Mouse (Mus musculus) spleen, postnatal 36 days (tissue): ENCODE measurements around the gene Adcy2.

Experiments
- DNase-seq, 2 experiments: peaks; one replicate each; pipeline ENCODE4 v3.0.0; 2022; ENCODE audit warnings: low spot score in 2 of 2, mixed read lengths in 1 of 2

Adcy2 gene

DNA sequence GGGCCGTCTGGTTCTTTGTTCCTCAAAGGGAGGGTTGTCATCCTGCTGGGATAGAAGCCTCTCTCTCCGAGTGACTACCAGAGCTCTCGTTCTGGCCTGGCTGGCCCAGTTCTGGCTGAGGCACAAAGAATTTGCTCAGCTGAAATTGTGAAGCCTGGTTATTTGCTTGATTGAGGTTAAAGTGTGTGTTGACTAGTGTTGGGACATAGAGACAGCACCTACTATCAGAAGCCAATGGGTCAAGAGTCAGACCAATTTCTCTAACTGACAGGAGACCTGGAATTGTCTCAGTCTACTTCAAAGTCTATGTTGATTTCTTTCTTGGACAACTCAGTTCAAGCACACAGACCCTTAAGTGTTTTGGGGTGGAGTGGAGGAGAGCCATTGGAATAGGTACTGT lies 372.3 kb downstream of the Adcy2 start:
- no peak for DNase-seq

DNA sequence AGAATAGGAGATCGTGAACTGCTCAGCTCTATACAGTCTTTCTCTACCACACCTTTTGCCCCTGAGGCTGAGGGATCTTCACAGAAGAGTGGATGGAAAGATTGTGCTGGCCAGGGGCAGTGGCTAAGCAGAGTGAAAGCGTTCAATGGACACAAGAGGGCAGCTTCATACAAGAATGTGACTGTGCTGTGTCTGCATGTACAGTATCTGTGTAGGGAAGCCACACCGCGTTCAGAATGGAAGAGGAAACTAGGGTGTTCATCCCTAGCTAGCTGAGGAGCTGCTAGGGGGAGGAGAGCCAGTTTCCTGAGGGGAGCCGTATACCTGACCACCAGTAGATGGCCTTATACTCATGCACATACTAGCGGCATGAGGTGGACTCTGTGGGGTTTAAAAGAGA lies 376.5 kb downstream of the Adcy2 start:
- DNase-seq = no peak

DNA sequence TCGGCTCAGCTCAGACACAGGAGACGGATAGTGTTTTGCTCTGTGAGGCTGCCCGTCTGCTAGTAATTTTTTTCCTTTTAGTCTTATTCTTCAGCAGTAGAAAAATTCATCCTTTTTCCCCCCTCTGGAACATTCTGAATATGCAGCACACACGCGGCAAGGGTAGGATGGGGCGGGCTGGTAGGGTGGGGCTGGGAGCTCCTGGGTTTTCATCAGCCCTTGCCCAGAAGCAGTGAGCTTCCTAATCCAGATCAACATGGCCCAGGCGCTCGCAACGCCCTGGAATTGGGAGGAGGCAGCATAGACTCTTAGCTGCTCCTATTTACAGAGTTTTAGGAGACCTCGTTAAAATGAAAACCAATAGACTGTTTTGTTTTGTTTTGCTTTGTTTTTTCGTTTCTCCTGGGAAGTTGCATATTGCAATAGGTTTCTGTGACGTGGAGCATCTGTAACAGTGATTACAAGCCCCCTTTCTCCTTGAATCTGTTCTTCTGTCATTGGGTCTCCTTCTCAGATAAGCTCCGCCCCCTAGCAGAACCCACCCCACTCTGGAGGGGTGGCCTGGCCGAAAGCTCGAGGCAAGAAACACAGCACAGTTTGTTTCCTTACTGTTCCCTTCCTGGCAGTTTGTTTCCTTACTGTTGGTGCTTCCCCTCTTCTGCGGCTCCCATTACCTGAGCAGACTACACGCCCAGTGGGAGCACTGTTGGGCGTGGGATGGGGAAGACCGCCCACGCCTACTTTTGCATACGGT lies 391.5 kb downstream of the Adcy2 start:
- no peak for DNase-seq

DNA sequence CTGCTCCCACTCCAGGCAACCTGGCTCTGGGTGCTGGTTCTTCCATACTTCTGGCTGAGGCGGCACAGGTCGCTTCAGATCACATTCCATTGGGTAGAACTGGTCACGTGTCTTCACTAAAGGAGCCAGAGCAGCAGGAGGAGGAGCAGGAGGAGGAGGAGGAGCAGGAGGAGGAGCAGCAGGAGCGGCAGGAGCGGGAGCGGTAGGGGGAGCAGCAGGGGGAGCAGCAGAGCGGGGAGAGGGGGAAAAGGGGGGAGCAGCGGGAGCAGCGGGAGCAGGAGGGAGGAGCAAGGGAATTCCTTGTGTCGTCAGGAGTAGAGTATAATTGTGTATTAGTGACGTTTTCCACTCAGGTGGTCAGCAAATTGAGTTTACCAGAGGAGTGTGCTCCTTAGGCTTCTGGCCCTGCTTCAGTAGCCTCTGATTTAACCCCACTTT lies 393.6 kb downstream of the Adcy2 start:
- DNase-seq = no peak

DNA sequence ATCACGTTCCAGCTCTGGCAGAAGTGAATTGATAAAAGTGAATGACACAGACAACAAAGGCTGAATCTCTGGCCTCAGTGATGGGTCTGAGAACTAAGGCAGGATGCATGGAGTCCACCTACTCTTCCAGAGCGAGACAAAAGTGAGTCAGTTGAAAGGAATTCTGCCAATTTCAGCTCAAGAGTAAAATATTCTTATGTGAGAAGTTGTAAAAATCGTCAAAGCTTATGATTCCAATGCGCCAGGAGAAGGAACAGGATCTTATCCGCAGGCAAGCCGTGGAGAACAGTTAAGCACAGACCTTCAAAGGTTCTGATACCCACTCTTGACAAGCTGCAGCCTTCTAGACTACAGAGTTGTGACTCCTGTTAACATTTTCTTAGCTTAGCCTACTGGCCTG lies 396.3 kb downstream of the Adcy2 start:
- no peak for DNase-seq

DNA sequence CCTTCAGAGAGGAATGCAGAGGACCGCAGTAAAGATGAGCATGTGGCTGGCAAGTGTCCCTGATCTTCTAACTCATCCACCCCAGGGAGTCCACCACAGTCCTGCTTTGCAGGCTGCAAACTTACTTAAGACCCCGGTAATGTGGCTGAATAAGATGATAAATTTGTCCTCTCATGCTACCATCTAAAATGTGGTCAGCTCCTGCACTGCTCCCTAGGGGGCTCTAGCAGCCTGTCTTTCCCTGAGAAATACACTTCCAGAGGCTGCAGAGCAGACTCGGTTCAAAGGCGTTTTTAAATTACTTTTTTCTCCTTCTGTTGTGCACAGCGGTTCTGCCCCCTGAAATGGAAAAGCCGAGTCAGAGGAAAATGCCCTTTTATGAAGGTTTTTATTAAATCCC lies 398.2 kb downstream of the Adcy2 start:
- DNase-seq = no peak

DNA sequence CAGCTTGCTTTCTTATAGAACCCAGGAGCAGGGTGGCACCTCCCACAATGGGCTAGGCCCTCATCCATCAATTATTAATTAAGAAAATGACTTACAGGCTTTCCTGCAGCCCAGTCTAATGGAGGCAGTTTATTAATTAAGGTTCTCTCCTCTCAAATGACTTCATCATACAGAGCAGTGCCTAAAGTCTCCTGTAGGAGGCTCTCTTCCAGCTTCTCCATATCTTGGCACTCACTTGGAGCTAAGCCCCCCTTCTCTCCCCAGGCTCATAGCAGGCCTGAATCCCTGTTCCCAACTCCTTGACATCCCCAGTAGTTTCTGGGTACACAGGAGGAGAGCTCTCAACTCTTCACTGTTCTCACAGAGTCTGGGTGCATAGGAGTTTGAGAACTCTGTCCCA lies 400.4 kb downstream of the Adcy2 start:
- DNase-seq = no peak

DNA sequence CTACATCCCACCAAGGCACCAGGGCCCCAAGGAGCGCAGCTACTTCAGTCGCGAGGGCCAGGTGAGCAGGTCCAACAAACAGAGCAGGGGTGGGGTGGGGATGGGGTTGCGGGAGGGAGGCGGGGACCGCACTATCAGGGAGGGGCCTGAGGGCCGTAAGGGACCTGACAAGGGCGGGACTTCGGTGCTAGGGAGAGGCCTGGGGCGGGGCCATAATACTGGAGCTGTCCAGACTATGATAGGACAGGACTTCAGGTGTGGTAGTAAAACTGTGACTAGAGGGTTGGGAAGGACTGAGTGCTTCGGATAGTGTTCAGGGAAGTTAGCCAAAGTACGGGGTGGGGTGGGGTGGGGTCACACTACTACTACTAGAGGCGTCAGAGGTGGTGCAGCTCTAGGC lies 401.7 kb downstream of the Adcy2 start:
- DNase-seq = no peak

DNA sequence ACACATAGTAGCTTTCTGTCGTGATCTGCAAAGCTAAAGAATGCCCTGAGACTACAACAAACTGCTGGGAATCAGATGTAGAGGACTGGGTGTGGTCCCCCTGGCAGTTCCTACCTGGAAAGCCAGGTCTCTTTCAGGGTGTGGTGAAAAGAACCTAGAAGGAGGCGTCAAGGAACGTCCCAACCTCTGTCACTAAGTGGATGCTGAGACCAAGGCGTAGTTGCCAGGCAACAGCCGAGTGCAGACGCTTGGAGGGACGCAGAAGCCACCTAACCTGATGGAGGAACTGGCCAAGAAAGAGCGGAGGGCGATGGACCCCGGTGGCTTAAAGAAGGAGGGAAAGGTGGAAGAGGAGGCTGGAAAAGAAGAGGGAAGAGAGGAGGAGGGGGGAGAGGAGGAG lies 402.1 kb downstream of the Adcy2 start, which contains the start of gene 1700001L19Rik:
Gene 1700001L19Rik (plus strand): TSS at position 223 of the 400 bp plus-strand sequence.
- DNase-seq = no peak

DNA sequence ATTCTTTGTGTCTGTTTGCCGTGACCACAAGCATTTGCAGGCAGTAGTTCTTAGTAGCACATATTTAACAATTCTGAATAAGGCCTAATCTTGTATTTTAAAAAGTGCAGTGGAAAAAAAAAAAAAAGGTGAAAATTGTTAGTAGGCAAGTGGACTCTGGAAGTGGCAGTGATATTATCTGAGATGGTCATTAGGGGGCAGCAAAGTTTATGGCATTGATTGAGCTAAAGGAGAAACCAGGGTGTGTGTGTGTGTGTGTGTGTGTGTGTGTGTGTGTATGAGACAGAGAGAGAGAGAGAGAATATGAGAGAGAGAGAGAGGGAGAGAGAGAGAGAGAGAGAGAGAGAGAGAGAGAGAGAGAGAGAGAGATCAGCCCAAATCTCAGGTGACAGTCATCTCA lies 405.5 kb downstream of the Adcy2 start:
- no peak for DNase-seq

DNA sequence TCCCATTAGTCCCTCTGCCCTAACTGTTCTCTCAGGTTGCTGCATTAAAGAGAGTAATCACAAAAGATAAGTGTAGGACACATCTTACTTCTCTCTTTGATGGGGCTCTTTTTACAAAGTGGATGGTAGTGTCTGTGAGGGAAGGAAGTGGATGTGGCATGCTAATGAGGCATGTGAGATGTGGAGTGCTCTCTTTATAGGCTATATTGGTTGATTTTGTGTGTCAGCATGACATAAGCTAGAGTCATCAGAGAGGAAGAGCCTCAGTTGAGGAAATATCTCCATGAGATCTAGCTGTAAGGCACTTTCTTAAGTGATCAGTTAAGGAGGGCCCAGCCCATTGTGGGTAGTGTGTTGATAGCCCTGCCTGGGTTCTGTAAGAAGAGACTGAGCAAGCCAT lies 411.0 kb downstream of the Adcy2 start:
- no peak for DNase-seq

DNA sequence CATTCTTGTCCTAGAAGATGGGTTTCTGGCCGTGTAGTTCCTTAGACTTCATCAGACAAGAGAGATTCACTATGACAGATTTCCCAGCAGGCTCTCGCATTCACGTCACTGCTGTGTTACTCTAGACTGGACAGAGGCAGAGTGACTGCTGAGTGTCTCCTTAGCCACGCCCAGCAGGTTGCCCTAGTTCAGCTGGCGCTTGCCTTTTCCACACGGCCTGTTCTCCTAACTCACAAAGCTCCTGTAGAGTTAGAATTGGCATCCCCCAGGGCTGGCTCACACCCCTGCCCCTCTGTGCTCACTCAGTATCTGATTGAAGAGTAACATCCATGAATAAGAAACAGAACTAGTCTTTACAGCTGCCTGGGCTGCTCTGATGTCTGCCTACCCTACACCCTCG lies 413.9 kb downstream of the Adcy2 start:
- DNase-seq = no peak

DNA sequence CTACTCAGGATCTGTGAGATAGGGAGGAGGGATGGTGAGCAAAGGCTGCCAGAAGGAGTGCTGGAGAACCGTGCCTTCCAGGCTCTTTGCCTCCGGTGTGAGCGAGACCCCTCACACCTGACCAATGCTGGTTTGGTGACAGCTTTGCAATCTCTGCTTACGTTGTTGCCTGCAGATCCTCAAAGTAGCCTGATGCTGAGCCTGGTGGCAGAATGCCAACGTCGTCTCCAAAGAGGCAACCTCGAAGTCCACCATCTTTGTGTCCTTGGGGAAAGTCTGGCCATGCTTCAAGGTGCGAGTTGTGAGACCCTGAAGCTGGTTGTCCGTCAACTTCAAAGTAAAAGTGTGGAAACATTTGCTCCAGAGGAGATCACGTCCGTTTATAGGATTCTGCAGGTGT lies 415.4 kb downstream of the Adcy2 start:
- DNase-seq = no peak

DNA sequence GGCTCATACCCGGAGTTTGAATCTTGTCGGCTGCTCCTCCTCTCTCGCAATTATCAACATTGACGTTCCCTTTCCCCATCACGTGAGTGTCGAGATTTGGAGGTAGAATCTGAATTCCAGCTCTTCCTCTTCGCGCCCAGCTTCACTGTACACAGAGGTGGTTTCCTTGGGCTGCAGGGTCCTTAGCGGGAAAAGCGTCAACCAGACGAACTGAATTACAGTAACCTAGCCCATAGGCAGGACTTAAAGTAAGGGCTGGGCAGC lies 416.9 kb downstream of the Adcy2 start:
- DNase-seq = peak in 1 of 2 experiments; percentile 5

DNA sequence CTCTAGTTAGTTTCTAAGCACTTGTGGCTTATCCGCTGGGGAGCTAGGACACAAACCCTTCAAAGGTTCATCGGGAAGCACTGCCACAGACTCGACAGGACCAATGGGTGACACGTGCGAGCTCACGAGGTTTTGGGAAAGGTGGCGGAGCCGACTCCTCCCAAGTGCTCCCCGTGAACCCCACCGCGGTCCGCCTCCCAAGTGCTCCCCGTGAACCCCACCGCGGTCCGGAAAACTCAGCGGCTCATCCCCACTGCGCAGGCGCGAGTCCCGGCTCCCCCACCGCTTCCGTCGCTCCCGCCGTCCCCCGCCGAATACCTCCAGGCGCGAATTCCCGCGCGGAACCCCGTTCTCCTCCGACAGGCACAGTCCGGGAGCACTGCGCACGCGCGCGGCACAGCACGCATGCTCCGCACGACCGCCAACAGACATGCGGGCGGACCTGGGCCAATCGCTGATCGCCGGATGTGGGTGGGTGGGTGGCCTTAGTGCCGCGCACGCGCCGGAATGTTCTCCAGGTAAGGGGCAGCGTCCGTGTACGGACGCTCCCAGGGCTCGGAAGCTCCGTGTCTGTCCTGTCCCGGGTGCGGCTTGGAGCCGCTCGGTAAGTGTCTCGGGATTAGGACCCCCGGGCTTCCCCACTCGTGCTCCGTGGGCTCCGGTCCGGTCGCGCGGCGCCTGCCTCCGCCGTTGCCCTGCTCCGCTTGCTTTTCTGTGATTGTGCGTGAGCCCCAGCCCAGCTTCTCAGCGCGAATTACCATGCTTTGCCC lies 417.4 kb downstream of the Adcy2 start, which contains the start of the genes Mtrr and Fastkd3:
Gene Mtrr (minus strand): TSS at position 403 of the 770 bp plus-strand sequence.
Gene Fastkd3 (plus strand): TSS at position 488 of the 770 bp plus-strand sequence.
- DNase-seq = peak; percentile 92

DNA sequence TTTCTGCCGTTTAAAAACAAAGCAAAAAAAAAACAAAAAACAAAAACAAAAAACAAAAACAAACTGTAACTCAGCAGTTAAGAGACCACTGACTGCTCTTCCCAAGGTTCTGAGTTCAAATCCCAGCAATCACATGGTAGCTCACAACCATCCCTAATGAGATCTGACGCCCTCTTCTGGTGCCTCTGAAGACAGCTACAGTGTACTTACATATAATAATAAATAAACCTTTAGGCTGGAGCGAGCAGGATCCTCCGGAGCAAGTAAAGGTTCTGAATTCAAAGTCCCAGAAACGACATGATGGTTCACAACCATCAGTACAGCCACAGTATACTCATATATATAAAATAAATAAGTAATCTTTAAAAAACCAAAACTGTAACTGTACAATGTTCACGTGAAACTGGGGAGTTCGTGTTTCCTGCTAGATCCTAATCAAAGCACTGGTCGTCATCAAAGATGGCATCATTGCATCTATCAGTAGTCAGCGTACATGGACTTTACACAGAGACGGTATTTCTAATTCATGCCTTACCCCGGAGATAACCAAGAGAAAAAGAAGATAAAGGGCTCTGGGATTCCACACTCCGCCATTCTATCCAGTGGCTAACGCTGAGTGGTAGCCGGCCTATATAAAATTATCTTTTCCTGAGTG lies 418.1 kb downstream of the Adcy2 start:
- no peak for DNase-seq

DNA sequence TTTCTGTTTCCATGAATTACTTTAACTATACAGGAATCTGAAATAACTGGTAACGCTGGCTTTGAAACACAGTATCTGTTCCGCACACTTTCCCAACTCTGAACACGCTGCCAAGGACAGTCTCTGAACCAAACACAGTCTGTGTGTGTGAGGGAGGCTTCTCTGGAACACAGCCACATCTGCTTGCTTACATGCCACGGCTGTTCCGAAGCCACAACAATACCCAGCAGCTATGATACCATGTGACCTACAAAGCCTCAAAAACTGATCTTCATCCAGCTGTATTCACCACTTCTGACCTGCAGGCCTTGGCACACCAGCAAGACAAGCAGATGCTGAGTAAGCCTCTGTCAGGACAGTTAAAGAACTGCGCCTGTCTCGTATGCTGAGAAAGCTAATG lies 421.4 kb downstream of the Adcy2 start:
- no peak for DNase-seq

DNA sequence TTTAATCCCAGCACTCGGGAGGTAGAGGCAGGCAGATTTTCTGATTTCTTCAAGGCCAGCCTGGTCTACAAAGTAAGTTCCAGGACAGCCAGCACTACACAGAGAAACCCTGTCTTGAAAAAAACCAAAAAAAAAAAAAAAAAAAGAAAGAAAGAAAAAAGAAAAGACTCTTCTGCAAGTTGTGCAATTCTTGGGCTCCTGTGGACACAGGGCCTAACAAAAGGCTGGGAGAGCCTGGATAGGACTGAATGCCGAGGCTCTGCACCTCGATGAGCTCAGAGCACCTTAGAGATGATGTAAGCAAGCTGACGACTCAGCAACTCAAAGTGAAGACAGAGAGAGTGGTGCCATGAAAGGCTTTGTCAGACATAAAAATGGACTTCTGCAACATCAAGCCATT lies 424.9 kb downstream of the Adcy2 start:
- no peak for DNase-seq

DNA sequence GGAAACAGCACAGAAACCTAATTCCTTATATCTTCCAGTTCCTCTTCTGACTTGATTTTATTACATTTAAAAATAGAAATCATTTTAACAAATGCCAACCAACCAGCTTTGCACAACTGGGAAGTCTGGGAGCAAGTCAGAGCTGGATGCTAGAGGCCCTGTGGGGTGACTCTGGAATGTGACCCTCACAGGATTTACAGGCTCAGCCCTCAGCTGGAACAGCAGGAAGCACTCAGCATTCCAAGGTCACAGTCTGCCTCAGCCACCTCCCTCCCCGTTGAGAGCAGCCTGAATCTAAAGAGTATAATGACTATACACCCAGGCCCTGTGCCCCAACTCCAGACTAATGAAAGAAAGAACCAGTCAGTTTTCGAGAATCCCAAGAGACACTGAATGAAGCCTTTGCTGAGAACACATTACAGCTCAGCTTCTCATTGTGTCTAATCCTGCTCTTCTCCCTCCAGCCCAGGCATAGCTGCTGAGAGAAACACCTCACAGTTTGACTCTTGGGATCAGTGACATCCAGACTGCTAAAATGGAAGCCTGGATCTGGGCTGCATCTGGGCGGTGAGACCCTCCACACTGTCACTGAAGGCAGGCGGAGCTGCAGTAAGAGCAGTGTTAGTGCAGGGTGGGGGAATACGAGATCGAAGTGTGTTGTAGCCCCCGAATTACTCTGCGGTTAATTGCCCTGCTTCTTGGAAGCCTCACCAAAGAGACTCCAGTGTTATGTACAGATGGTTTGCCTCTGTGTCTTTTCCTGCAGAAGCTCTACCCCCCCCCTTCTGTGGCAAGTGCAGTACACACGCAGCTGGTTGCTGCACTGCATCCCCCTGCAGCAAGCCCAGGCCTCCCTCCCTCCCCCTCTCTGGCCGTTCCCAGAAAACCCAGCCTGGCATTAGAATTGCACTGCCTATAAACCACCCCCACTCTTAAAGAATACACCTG lies 426.1 kb downstream of the Adcy2 start:
- DNase-seq = no peak

DNA sequence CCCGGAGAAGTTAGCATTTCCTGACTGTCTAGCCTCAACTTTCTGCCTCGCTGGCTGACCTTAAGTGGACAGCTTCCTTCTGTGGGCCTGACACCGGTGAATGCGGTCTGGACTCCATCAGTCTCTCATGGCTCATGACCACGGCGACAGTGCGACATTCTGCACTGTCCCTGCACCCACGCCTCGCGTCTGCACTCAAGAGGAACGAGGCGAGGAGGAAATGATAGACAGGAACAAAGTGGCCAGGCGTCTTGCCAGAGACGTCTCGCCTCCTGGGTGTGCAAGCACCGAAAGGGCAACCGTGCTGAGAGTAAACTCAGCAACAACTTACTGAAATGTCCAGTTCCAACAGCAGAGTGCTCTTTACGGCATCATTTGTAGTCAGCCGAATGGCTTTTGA lies 427.1 kb downstream of the Adcy2 start:
- DNase-seq = no peak
